Mouse (Mus musculus) CH12.LX (cell line): ENCODE measurements at regions not wholly inside any gene's neighbourhood (a gene's known extent, or its start where the extent isn't known, plus 50 kb on each side); places are given as distances from the start of the nearest gene placed in this dataset.

ENCODE experiments used
- DNase-seq: peaks from one replicate; pipeline ENCODE4 v3.0.0-alpha.2; 2013; ENCODE audit errors: extremely low read depth
- H3K27ac ChIP-seq: 2 replicates; pipeline ENCODE4 v1.5.1; 2012; ENCODE audit warnings: low read depth, mild to moderate bottlenecking, control low read depth, moderate library complexity; ENCODE audit not compliant: insufficient read depth
- H3K27me3 ChIP-seq: replicated peaks from 2 replicates; pipeline ENCODE3; 2012; ENCODE audit warnings: inconsistent platforms
- H3K36me3 ChIP-seq, 2 experiments: replicated peaks in 1 of 2; 2 replicates each; pipeline versions ENCODE3 to v1.6.1; 2012; ENCODE audit warnings: inconsistent platforms in 1 of 2, low read length in 1 of 2, mild to moderate bottlenecking in 1 of 2, mixed read lengths in 1 of 2, moderate library complexity in 1 of 2; ENCODE audit not compliant: control insufficient read depth in 1 of 2, insufficient read depth in 1 of 2
- H3K4me1 ChIP-seq, 2 experiments: 2 replicates each; pipeline ENCODE4 v1.6.1; 2012; ENCODE audit warnings: inconsistent platforms in 1 of 2, moderate library complexity in 1 of 2; ENCODE audit not compliant: insufficient read depth in 2 of 2, control insufficient read depth in 1 of 2
- H3K4me2 ChIP-seq: 2 replicates; pipeline ENCODE4 v1.6.1; 2012; ENCODE audit warnings: low read depth, mild to moderate bottlenecking, control low read depth; ENCODE audit not compliant: poor library complexity, insufficient read depth, severe bottlenecking
- H3K4me3 ChIP-seq, 3 experiments: fragments of 150-350 bp in 1 of 3; sonication (generic) in 1 of 3; replicated peaks in 1 of 3; 2 replicates each; pipeline versions ENCODE3 to v1.5.1; 2011 to 2012; ENCODE audit warnings: low read depth in 2 of 3, low read length in 2 of 3, mild to moderate bottlenecking in 2 of 3, moderate library complexity in 2 of 3, control low read depth in 1 of 3, improper control_type of control experiment in 1 of 3, inconsistent platforms in 1 of 3, mixed read lengths in 1 of 3; ENCODE audit not compliant: poor library complexity in 1 of 3
- H3K79me2 ChIP-seq: replicated peaks from 2 replicates; pipeline ENCODE4 v1.6.1; 2012; ENCODE audit warnings: mild to moderate bottlenecking, moderate library complexity; ENCODE audit not compliant: control insufficient read depth, poor library complexity, insufficient read depth, severe bottlenecking; ENCODE audit errors: extremely low read depth
- H3K9ac ChIP-seq: 2 replicates; pipeline ENCODE4 v1.6.1; 2012; ENCODE audit warnings: low read depth, mild to moderate bottlenecking, control low read depth, moderate library complexity; ENCODE audit not compliant: insufficient read depth
- H3K9me3 ChIP-seq: replicated peaks from 2 replicates; pipeline ENCODE3; 2012; ENCODE audit warnings: low read length, inconsistent platforms, mixed read lengths
- ELF1 ChIP-seq: IDR thresholded peaks from 2 replicates; pipeline ENCODE4 v1.6.1; 2014; ENCODE audit warnings: low read depth, mild to moderate bottlenecking, inconsistent platforms, low read length, improper control_type of control experiment
- GABPA ChIP-seq: IDR thresholded peaks from 2 replicates; pipeline ENCODE4 v1.6.1; 2012; ENCODE audit warnings: low read depth, low read length, improper control_type of control experiment, inconsistent platforms; ENCODE audit not compliant: insufficient replicate concordance
- HCFC1 ChIP-seq: IDR thresholded peaks from 2 replicates; pipeline ENCODE4 v1.6.1; 2012; ENCODE audit warnings: low read depth, mild to moderate bottlenecking, inconsistent platforms, low read length, improper control_type of control experiment
- IRF4 ChIP-seq: IDR thresholded peaks from 2 replicates; pipeline ENCODE4 v1.6.1; 2014; ENCODE audit warnings: low read depth, mild to moderate bottlenecking, inconsistent platforms, low read length, improper control_type of control experiment
- JUND ChIP-seq: conservative IDR thresholded peaks from 2 replicates; pipeline ENCODE4 v1.6.1; 2011; ENCODE audit warnings: low read depth, low read length, improper control_type of control experiment
- MAFK ChIP-seq: IDR thresholded peaks from 2 replicates; pipeline ENCODE4 v1.6.1; 2011; ENCODE audit warnings: low read length, improper control_type of control experiment; ENCODE audit not compliant: insufficient replicate concordance
- MAZ ChIP-seq: IDR thresholded peaks from 2 replicates; pipeline ENCODE4 v1.6.1; 2012; ENCODE audit warnings: low read depth, mild to moderate bottlenecking, inconsistent platforms, low read length, improper control_type of control experiment, moderate library complexity
- MXI1 ChIP-seq: IDR thresholded peaks from 2 replicates; pipeline ENCODE4 v1.6.1; 2011; ENCODE audit warnings: mild to moderate bottlenecking, low read depth, low read length, improper control_type of control experiment
- MYC ChIP-seq: IDR thresholded peaks from 2 replicates; pipeline ENCODE4 v1.6.1; 2011; ENCODE audit warnings: low read depth, mild to moderate bottlenecking, improper control_type of control experiment, low read length
- NELFE ChIP-seq: IDR thresholded peaks from 2 replicates; pipeline ENCODE4 v1.6.1; 2011; ENCODE audit warnings: low read depth, low read length, improper control_type of control experiment
- PAX5 ChIP-seq: IDR thresholded peaks from 2 replicates; pipeline ENCODE4 v1.6.1; 2012; ENCODE audit warnings: low read length, inconsistent platforms, mixed read lengths
- RAD21 ChIP-seq: IDR thresholded peaks from 2 replicates; pipeline ENCODE4 v1.6.1; 2011; ENCODE audit warnings: low read depth, mild to moderate bottlenecking, low read length, improper control_type of control experiment, moderate library complexity
- RCOR1 ChIP-seq: conservative IDR thresholded peaks from 2 replicates; pipeline ENCODE4 v1.6.1; 2012; ENCODE audit warnings: low read depth, mild to moderate bottlenecking, inconsistent platforms, low read length, improper control_type of control experiment
- SIN3A ChIP-seq: IDR thresholded peaks from 2 replicates; pipeline ENCODE4 v1.6.1; 2012; ENCODE audit warnings: low read length, improper control_type of control experiment, inconsistent platforms
- SMC3 ChIP-seq: IDR thresholded peaks from 2 replicates; pipeline ENCODE4 v1.6.1; 2011; ENCODE audit warnings: low read depth, low read length, improper control_type of control experiment
- USF1 ChIP-seq: IDR thresholded peaks from 2 replicates; pipeline ENCODE4 v1.6.1; 2014; ENCODE audit warnings: low read depth, mild to moderate bottlenecking, inconsistent platforms, low read length, improper control_type of control experiment
- USF2 ChIP-seq: conservative IDR thresholded peaks from 2 replicates; pipeline ENCODE4 v1.6.1; 2011; ENCODE audit warnings: low read depth, low read length, improper control_type of control experiment
- ZC3H11A ChIP-seq: IDR thresholded peaks from 2 replicates; pipeline ENCODE4 v1.6.1; 2012; ENCODE audit warnings: low read depth, mild to moderate bottlenecking, inconsistent platforms, low read length, improper control_type of control experiment
- ZMIZ1 ChIP-seq: IDR thresholded peaks from 2 replicates; pipeline ENCODE4 v1.6.1; 2012; ENCODE audit warnings: low read depth, mild to moderate bottlenecking, inconsistent platforms, low read length, improper control_type of control experiment
- dilution Hi-C: fragments of 300-500 bp; cut with MboI; formaldehyde crosslinking; loops from 2 replicates; pipeline ENCODE4 v1.14.3; 2020; ENCODE audit warnings: low sequenced_read_pairs; ENCODE audit not compliant: extremely low pct_unique_long_range_greater_than_20kb, extremely low pct_ligation_motif_present
- in situ Hi-C: fragments of 300-500 bp; cut with MboI; formaldehyde crosslinking; loops from 3 replicates; pipeline ENCODE4 v1.14.3; 2019; ENCODE audit warnings: low sequenced_read_pairs, low pct_ligation_motif_present, low pct_unique_long_range_greater_than_20kb, mixed read lengths

DNA sequence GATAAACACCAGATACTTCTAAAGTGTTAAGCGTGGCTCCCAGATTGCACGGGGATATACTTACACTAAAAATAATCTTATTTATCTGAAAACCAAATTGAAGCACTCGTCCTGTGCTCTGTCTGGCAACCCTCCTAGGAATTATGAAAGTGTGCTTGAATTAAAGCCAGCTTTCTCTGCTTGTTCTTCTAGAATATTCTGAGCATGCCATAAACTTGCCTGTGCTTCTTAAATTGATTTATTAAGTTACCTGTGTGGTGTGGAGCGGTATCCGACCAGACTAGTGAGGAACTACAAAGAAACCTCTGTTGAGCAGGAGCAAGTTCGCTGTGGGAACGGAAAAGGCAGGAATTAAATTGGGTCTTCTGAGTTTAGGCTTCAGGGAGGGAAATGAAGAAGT lies 154.0 kb upstream of the Gmds start:
- Histone ChIP-seq H3K9ac (no peak overlapping the region), H3K4me2 (no peak overlapping the region), H3K36me3 (no peaks in the 10 kb centered on the region), H3K4me3 (no peak overlapping the region), H3K9me3 (no peaks in the 10 kb centered on the region), H3K27ac (no peak overlapping the region), H3K27me3 (no peaks in the 10 kb centered on the region)
- DNase-seq: no peak
- in situ Hi-C loops: no loop called here
- dilution Hi-C loops: no loop called here
- TF ChIP-seq RAD21: no peak
- no peak for TF ChIP-seq MYC
- TF ChIP-seq IRF4: no peak
- TF ChIP-seq ZC3H11A: no peak
- TF ChIP-seq NELFE: no peak
- TF ChIP-seq RCOR1: no peak
- TF ChIP-seq MAFK: no peak
- no peak for TF ChIP-seq ELF1
- no peak for TF ChIP-seq SIN3A
- TF ChIP-seq, all 38 proteins: peak for 0
- no peaks in the 10 kb centered on the region for H3K79me2 ChIP-seq
- peaks cover 0 to 8% of the 10 kb centered on the region in 2 experiments; a peak in 2 of 4 replicates for H3K4me1 ChIP-seq

DNA sequence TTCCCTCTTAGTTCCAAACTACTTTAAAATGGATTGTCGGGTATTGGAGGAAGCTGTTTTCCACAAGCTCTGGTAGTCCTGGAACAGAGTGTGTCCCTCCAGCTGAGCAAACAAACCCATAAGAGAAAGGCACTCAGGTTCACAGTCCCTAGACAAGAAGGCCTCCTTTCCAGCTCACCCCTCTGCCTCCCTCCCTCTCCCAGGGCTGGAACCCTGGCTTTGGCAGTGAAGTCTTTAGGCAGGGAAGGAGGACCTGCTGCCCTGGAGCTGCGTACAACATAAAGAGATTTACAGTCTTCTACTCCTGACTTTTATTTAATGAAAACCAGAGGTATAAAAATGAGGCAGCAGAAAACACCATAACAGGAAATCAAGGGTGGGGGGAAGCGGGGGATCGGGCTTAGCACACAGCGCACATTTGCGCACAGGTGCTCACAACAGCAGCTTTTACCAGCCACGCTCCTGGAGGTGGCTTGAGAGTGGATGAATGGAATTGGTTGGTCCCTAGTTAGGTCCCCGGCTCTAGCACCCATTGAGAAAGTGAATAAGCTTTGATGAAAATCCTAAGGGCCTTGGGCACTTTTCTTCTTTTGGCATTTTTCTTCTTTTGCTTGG lies 143.0 kb upstream of the Gmds start:
- Histone ChIP-seq H3K27ac (no peak overlapping the region), H3K9ac (no peak overlapping the region), H3K9me3 (no peaks in the 10 kb centered on the region), H3K4me3 (no peak overlapping the region), H3K27me3 (no peaks in the 10 kb centered on the region), H3K36me3 (no peaks in the 10 kb centered on the region), H3K4me2 (no peak overlapping the region), H3K79me2 (no peaks in the 10 kb centered on the region), H3K4me1 (peaks cover 0 to 8% of the 10 kb centered on the region in 2 experiments; a peak in 2 of 4 replicates)
- dilution Hi-C loops: no loop called here
- DNase-seq: no peak
- in situ Hi-C loops: no loop called here
- TF ChIP-seq MXI1 (no peak), IRF4 (no peak), SMC3 (no peak), HCFC1 (no peak), USF2 (no peak), USF1 (no peak), RCOR1 (no peak), MAZ (no peak), PAX5 (no peak), GABPA (no peak), JUND (no peak), ZMIZ1 (no peak), SIN3A (no peak)
